Mouse (Mus musculus) Muller cell, postnatal 12 days (primary cell): ENCODE data around the gene Skiv2l.

Experiments
- DNase-seq: peaks from one replicate; pipeline ENCODE4 v3.0.0-alpha.2; 2015; ENCODE audit errors: inconsistent ontology term

Skiv2l gene

GRCm38 (mm10) chr17:34849722-34850516, at the start of gene Skiv2l, which contains the start of gene Nelfe:
TSS of gene Skiv2l (minus strand) at chr17:34850210.
TSS of gene Nelfe (plus strand) at chr17:34850391.
- DNase-seq, result peak; percentile 99

- DNase-seq, result peak; percentile 49
These were observed 49.3 kb upstream of the Skiv2l start for GRCm38 (mm10) chr17:34899053-34899889.

- DNase-seq, result peak; percentile 43
These were observed 48.7 kb upstream of the Skiv2l start for GRCm38 (mm10) chr17:34898706-34899052.

- DNase-seq, result peak; percentile 88
These were observed 48.2 kb upstream of the Skiv2l start, which contains the start of the genes C2 and Ehmt2 for GRCm38 (mm10) chr17:34898160-34898586. TSS of gene C2 (minus strand) at chr17:34898265. TSS of gene Ehmt2 (plus strand) at chr17:34898469.

- no peak for DNase-seq
These were observed 47.6 kb upstream of the Skiv2l start for GRCm38 (mm10) chr17:34897373-34898159.

- DNase-seq, result no peak
These were observed 46.4 kb upstream of the Skiv2l start for GRCm38 (mm10) chr17:34896366-34896765.

- no peak for DNase-seq
These were observed 45.7 kb upstream of the Skiv2l start for GRCm38 (mm10) chr17:34895724-34896123.

GRCm38 (mm10) chr17:34894801-34895530, 45.0 kb upstream of the Skiv2l start:
- DNase-seq, result peak; percentile 58

GRCm38 (mm10) chr17:34894074-34894597, 44.1 kb upstream of the Skiv2l start:
- DNase-seq, result peak; percentile 97

GRCm38 (mm10) chr17:34893072-34893824, 43.2 kb upstream of the Skiv2l start:
- DNase-seq, result no peak

- DNase-seq, result no peak
These were observed 41.4 kb upstream of the Skiv2l start for GRCm38 (mm10) chr17:34891377-34891776.

GRCm38 (mm10) chr17:34890074-34890743, 40.2 kb upstream of the Skiv2l start:
- no peak for DNase-seq

- DNase-seq, result no peak
These were observed 37.9 kb upstream of the Skiv2l start for GRCm38 (mm10) chr17:34887942-34888341.

GRCm38 (mm10) chr17:34885615-34886014, 35.6 kb upstream of the Skiv2l start:
- peak; percentile 60 for DNase-seq

GRCm38 (mm10) chr17:34884704-34885103, 34.7 kb upstream of the Skiv2l start:
- no peak for DNase-seq

- no peak for DNase-seq
These were observed 33.3 kb upstream of the Skiv2l start for GRCm38 (mm10) chr17:34883332-34883731.

GRCm38 (mm10) chr17:34881683-34882310, 31.8 kb upstream of the Skiv2l start, which contains the start of gene Gm20547:
TSS of gene Gm20547 (minus strand) at chr17:34882042.
- DNase-seq, result no peak

GRCm38 (mm10) chr17:34881166-34881565, 31.2 kb upstream of the Skiv2l start:
- no peak for DNase-seq

- DNase-seq, result no peak
These were observed 29.4 kb upstream of the Skiv2l start, which contains the start of gene Zbtb12 for GRCm38 (mm10) chr17:34879336-34879879. TSS of gene Zbtb12 (plus strand) at chr17:34879483.
